Mouse (Mus musculus) kidney, postnatal 4 days (tissue): ENCODE data around the gene Dtx1.

Experiments used
- DNase-seq, 2 experiments: peaks; one replicate each; pipeline ENCODE4 v3.0.0; 2021; ENCODE audit warnings: mixed read lengths in 2 of 2

Gene Dtx1

GRCm38 (mm10) chr5:120711827-120712226 lies at the start of gene Dtx1:
TSS of gene Dtx1 (minus strand) at chr5:120711927.
- DNase-seq, result no peak

- no peak for DNase-seq
Observed at GRCm38 (mm10) chr5:120754215-120754614, 42.5 kb upstream of the Dtx1 start.

DNA sequence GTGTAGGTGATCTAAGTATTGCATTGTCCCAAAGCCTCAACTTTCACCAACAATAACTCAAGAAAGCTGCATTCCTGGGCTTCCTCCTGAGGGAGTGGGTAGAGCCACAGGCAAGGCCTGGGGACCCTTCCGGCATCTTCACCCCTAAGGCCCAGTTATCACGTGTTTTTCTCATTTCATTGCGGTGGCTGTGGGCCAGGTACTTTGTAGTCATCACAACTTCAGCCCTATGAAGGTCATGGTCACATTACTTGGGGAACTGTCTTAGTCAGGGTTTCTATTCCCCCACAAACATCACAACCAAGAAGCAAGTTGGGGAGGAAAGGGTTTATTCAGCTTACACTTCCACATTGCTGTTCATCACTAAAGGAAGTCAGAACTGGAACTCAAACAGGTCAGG lies 41.1 kb upstream of the Dtx1 start:
- DNase-seq, result no peak

- no peak for DNase-seq
Observed at GRCm38 (mm10) chr5:120751206-120751605, 39.5 kb upstream of the Dtx1 start.

GRCm38 (mm10) chr5:120749688-120750087 lies 38.0 kb upstream of the Dtx1 start, which contains the start of gene Oas2:
TSS of gene Oas2 (minus strand) at chr5:120749853.
- DNase-seq, result no peak

DNA sequence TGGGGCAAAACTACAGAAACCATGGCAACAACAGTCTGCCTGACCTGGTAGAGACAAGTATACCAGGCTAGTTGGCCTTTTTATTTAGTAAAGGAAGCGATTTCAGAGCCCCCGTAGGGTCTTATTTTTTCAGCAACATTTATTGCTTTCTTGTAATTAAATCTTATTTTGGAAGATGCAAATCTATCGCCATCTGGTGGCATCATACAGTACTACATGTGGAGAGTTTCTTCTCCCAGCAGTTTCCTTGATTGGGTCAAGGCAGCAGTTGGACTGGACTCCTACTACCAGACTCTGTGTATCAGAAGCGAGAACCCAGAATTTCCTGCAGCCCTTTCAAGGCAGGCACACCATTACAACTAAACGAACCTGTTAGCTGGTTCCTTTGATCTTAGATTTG lies 34.7 kb upstream of the Dtx1 start:
- peak; percentile 30 to 50 for DNase-seq

DNA sequence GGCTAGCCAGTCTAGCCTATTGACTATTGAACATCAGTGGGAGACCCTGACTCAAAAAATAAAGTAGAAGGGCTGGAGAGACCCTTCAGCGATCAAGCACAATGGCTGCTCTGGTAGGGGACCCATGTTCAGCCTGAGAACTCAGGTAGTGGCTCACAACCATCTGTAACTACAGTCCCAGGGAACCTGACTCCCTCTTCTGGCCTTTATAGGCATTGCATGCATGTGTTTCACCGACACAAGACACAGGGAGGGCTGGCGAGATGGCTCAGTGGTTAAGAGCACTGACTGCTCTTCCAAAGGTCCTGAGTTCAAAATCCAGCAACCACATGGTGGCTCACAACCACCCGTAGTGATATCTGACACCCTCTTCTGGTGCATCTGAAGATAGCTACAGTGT lies 30.4 kb upstream of the Dtx1 start:
- DNase-seq, result peak; percentile 39 to 50

DNA sequence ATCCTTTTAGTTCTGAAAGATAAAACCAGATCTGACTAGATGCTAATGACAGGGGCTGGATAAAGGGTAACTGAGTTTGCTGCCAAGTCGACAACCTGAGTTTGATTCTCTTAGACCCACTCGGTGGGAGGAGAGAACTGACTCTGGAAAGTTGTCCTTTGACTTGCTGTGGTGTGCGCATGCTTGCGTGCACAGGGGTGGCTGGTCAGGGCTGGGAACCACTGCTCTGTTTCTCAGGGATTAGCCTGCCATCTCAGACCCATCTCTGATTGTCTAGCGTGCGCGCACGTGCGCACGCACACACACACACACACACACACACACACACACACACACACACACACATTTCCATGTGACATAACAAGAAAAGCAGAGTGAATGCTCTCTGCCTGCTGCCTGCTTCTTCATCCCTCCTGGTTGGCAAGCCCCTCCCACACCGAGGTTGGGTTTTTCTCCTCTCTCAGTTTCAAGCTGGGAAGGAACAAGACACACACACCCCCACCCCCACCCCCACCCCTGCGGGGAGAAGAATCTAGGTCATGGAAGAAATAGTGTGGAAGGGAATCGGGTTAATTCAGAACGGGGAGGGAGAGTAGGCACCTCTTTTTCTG lies 22.8 kb upstream of the Dtx1 start:
- no peak for DNase-seq

- no peak for DNase-seq
Observed at GRCm38 (mm10) chr5:120733696-120734095, 22.0 kb upstream of the Dtx1 start.

DNA sequence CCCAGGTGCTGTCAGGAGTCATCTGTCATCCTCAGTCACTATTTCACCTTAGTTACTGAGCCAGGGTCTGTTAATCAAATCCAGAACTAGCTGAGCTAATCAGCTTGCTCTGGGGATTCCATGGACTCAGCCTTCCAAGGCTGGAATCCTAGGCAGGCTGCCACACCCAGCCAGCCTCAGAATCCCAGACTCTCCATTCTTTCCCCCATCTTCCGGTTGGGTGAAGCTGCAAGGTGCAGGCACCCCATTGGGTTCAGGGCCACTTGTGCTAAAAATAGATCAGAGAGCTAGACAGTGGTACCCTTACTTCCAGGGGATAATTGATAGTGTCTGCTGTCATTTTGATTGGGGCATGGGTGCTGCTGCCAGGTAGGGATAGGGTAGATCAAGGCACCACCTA lies 21.0 kb upstream of the Dtx1 start:
- no peak for DNase-seq

- no peak for DNase-seq
Observed at GRCm38 (mm10) chr5:120729319-120729718, 17.6 kb upstream of the Dtx1 start.

- no peak for DNase-seq
Observed at GRCm38 (mm10) chr5:120725811-120726455, 14.2 kb upstream of the Dtx1 start.

DNA sequence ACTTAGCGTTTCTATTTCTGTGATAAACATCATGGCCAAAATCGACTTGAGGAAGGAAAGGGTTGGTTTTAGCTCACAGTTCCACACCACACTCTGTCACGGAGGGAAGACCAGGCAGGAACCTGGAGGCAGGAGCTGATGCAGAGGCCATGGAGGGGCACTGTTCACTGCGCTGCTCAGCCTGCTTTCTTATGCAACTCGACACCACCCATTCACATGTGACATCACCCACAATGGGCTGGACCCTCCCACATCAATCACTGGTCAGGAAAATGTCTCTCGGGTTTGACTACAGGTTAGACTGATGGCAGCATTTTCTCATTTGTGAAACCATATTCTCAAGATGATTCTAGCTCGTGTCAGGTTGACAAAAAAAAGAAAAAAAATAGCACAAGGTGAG lies 9.3 kb upstream of the Dtx1 start:
- DNase-seq, result no peak

DNA sequence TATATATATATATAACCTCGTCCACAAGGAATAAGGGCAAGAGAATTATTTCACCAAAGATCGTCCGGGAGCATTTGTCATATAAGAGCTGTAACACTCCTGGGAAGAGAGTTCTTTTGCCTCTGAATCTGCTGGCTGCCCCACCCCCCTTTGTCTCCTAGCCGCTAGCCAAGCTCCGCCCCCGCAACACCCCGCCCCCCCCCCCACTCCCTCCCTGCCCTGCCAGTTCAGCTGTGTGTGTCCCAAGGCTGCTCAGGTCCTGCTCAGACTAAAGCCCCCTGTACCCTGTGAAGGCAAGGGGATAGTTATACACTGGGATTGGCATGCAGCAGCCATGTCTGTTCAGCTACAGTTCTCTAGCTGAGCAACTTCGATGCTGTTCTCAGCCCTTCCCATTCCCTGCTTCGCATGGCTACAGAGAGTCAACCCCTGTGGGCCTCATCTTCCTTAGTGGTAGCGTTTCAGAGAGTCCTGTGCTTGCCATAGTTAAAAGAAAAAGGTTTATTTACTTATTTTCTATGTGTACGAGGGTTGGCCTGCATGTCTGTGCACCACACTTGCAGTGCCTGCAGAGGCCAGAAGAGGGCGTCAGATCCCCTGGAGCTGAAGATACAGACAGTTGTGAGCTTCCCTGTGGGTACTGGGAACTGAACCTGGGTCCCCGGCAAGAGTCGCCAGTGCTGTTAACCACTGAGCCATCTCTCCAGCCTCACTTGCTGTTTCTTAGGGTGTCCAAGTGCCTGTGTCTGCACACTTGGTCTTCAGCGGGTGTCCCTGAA lies 7.1 kb upstream of the Dtx1 start:
- DNase-seq, result peak; percentile 33 to 48

DNA sequence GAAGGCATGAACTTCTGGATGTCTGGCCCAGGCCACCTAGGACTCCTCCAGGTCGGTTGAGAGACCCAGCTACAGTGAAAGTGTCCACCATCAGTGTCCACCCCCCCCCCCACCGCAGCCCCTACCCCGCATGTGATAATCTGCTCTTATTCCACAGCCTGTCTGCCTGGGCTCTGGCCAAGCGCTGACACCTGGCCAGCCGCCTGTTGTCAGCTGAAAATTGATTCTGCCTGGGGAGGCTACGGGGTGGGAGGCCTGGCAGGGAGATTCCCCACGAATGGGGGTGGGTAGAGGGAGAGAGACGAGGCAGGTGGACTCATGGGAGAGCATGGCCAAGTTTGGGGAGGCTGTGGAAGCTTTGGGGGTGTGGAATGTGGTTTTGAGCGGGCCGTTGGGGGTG lies 5.4 kb upstream of the Dtx1 start:
- DNase-seq, result no peak

DNA sequence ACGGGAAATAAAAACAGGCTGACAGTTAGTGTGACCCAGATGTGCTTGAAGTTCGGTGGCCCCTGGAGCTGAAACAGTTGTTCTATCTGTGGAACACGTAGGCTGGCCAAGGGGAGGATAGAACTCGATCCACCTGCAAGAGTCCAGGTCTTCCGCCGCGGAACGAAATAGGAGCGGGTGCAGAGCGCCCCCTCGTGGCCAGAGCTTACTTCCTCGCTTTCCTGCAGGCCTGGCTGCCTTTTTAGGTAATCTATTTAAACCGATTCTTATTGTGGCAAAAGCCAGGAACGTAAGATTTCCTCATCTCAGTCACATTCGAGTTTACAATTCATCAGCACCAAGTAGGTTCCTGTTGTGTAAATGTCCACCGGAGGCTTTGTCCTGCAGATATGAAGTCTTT lies 2.6 kb upstream of the Dtx1 start:
- DNase-seq, result peak; percentile 87 to 89

DNA sequence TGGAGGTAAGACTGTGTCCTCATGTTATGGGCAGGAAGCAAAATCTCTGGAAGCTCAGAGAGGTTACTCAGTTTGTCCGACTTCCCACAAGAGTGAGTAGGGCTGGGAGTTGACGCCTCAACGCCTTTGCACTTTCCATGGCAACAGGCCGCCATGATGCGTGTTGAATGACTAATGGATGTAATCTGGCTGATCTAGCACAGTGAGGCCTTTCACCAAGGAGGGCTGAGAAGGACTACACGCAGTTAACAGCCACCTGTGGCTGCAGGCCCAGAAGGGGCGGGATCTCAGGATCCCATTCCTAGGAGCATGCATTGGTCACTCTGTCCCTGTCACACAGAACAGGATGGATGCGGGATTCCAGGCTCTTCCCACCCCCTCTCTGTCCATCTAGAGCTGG lies 994 bp upstream of the Dtx1 start:
- DNase-seq, result peak in 1 of 2 experiments; percentile 25

DNA sequence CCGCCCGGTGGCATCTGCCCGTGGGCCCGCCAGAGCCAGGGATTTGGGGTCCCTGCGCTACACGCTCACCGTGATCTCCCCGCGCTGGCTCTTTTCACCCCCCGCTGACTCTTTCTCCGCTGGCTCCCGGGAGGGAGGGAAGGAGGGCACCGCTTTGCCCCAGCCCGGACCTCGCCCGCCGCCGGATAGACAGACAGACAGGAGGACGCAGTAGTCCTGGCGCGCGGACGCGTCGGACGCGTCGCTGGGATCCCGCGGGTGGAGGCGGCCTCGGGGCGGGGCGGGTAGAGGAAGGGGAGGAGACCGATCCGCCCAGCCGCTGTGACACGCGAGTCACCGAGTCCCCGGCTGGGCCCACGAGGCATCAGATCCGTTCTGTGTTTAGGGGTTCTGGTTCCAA lies 311 bp downstream of the Dtx1 start:
- DNase-seq, result peak; percentile 49 to 64

- DNase-seq, result no peak
Observed at GRCm38 (mm10) chr5:120710826-120711248, 890 bp downstream of the Dtx1 start.

- DNase-seq, result peak; percentile 53 to 69
Observed at GRCm38 (mm10) chr5:120710161-120710825, 1.4 kb downstream of the Dtx1 start.

DNA sequence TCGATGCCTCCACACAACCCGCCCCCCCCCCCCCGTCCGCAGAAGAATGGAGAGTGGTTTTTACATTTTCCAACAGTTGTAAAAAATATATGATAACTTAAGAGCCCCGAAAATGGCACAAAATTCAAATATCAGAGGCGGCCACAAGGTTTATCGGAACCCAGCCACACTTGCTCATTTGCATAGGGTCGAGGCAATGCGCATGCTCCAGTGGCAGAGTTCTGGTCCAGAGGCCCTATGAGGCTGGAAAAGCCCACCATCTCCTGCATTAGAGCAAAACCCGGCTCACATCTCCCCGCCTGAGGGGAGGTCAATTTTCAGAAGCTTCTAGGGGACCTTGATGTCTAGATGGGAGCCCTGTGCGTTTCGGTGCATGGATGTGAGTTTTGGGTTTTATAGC lies 4.8 kb downstream of the Dtx1 start:
- no peak for DNase-seq

- DNase-seq, result peak; percentile 32 to 52
Observed at GRCm38 (mm10) chr5:120706541-120706940, 5.2 kb downstream of the Dtx1 start.

DNA sequence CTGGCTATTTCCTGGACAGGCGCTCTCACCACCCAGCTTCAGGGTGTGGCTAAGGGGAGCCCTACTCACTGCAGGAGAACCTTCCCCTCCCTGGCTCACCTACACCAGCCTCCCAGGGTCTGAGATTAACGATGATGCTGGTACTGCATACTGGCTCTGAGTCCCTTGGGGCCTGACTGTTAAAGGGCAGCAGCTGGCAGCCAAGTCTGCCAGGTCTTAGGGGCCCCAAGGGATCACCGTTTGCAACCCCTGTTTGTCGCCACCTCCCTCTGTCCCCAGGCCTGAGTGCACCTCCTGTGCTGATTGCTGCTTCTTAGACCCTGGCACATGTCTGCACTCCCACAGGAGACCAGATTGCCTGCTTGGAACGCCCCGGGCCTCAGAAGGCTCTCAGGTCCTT lies 7.3 kb downstream of the Dtx1 start:
- DNase-seq, result no peak
